Mouse (Mus musculus) lung, adult 18-20 months (tissue): ENCODE results near the gene Hipk1.
A peak's percentile ranks its signal among the peaks of the same experiment; 100 is the strongest.
"Not testable (repeated sequence)": the region's sequence is repeated elsewhere in the genome, so short reads cannot be mapped to it uniquely, and the experiment has no call there.

Experiments
- DNase-seq, 2 experiments: peaks; one replicate each; pipeline ENCODE4 v3.0.0; 2022; ENCODE audit warnings: mixed read lengths in 2 of 2

Hipk1 gene

GRCm38 (mm10) chr3:103791230-103792110 is at the start of gene Hipk1:
TSS of gene Hipk1 (minus strand) at chr3:103791563.
- DNase-seq = peak; percentile 96 to 97

GRCm38 (mm10) chr3:103840946-103841345 is 49.6 kb upstream of the Hipk1 start:
- DNase-seq = not testable (repeated sequence)

- DNase-seq = not testable (repeated sequence)
These were observed 48.8 kb upstream of the Hipk1 start for GRCm38 (mm10) chr3:103840195-103840594.

GRCm38 (mm10) chr3:103839711-103840110 is 48.3 kb upstream of the Hipk1 start:
- DNase-seq = no peak

- no peak for DNase-seq
These were observed 45.1 kb upstream of the Hipk1 start for GRCm38 (mm10) chr3:103836453-103836852.

GRCm38 (mm10) chr3:103835951-103836310 is 44.6 kb upstream of the Hipk1 start:
- no peak for DNase-seq

- no peak for DNase-seq
These were observed 44.0 kb upstream of the Hipk1 start for GRCm38 (mm10) chr3:103835272-103835950.

- DNase-seq = no peak
These were observed 42.6 kb upstream of the Hipk1 start for GRCm38 (mm10) chr3:103834001-103834400.

GRCm38 (mm10) chr3:103832426-103832825 is 41.1 kb upstream of the Hipk1 start, which contains the start of gene Bcl2l15:
TSS of gene Bcl2l15 (plus strand) at chr3:103832601.
- DNase-seq = no peak

GRCm38 (mm10) chr3:103831146-103831545 is 39.8 kb upstream of the Hipk1 start:
- no peak for DNase-seq

GRCm38 (mm10) chr3:103830681-103831080 is 39.3 kb upstream of the Hipk1 start:
- DNase-seq = not testable (repeated sequence)

- DNase-seq = no peak
These were observed 37.7 kb upstream of the Hipk1 start for GRCm38 (mm10) chr3:103829036-103829435.

GRCm38 (mm10) chr3:103827548-103827947 is 36.2 kb upstream of the Hipk1 start:
- DNase-seq = no peak

GRCm38 (mm10) chr3:103810967-103811366 is 19.6 kb upstream of the Hipk1 start:
- no peak for DNase-seq

- DNase-seq = no peak
These were observed 18.4 kb upstream of the Hipk1 start for GRCm38 (mm10) chr3:103809799-103810150.

- DNase-seq = peak; percentile 88 to 91
These were observed 17.8 kb upstream of the Hipk1 start, which contains the start of the genes Dclre1b, Ap4b1 and Gm43064 for GRCm38 (mm10) chr3:103808891-103809798. TSS of gene Dclre1b (minus strand) at chr3:103809444. TSS of gene Ap4b1 (plus strand) at chr3:103809520. TSS of gene Gm43064 (plus strand) at chr3:103809573.

- no peak for DNase-seq
These were observed 14.3 kb upstream of the Hipk1 start for GRCm38 (mm10) chr3:103805671-103806070.

- DNase-seq = no peak
These were observed 11.5 kb upstream of the Hipk1 start for GRCm38 (mm10) chr3:103802861-103803260.

GRCm38 (mm10) chr3:103801631-103802531 is 10.5 kb upstream of the Hipk1 start:
- DNase-seq = peak; percentile 89 to 93

- DNase-seq = no peak
These were observed 8.1 kb upstream of the Hipk1 start for GRCm38 (mm10) chr3:103799507-103799906.

GRCm38 (mm10) chr3:103796389-103796788 is 5.0 kb upstream of the Hipk1 start:
- no peak for DNase-seq

- no peak for DNase-seq
These were observed 1.2 kb upstream of the Hipk1 start for GRCm38 (mm10) chr3:103792566-103792965.
